Mouse (Mus musculus): Measurements from ENCODE around the gene Shc4. TPM values are rescaled to one million over a fixed set of nuclear protein-coding genes. Genes with fewer than 3 reads are reported as not detected.

Gene Shc4
- polyA plus RNA-seq, 1 experiment: 0.34 TPM

GRCm38 (mm10) chr2:125684559-125685440 is 39.1 kb downstream of the Shc4 start:
- H3K27me3 ChIP-seq (ENCODE audit: control insufficient read depth, insufficient read depth, insufficient read length): no peaks in the 10 kb centered on the region
- H3ac ChIP-seq (ENCODE audit: control insufficient read depth, insufficient read length, low read depth): no peak overlapping the region
- no peaks in the 10 kb centered on the region for H3K79me2 ChIP-seq (ENCODE audit: control insufficient read depth, insufficient read depth)
- H3K4me3 ChIP-seq (ENCODE audit: insufficient read depth, poor library complexity, severe bottlenecking): no peak overlapping the region
- no peak for TF ChIP-seq FOSL1 (IDR thresholded peaks at IDR 0.05; ENCODE audit: insufficient read depth, low read length, poor library complexity, severe bottlenecking)
- no peak for TF ChIP-seq CTCF (IDR thresholded peaks at IDR 0.05; ENCODE audit: control insufficient read depth, insufficient read depth, insufficient read length)
- TF ChIP-seq MYOD1 (IDR thresholded peaks at IDR 0.05; ENCODE audit: control insufficient read depth, insufficient read length, low read depth): no peak
- H3K36me3 ChIP-seq (ENCODE audit: control insufficient read depth, insufficient read depth): no peaks in the 10 kb centered on the region
- no peaks in the 10 kb centered on the region for H3K79me3 ChIP-seq (ENCODE audit: low read depth)

DNA sequence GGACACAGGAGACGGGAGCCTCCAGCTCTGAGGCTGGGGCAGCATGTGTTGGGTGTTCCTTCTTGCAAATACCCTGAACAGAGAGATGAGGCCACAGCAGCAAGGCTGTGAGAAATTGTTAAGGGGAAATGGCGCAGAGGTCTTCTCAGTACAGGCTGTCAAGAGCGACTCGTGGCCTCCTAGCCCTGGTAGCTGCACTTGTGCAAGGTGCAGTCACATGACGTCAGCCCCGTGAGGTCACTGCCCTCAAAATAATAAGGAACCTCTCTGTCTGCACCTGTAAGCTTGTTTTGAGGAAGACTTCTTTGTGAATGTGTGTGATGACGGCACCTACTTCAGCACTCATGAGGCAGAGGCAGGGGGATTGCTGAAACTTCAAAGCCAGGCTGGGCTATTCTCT is 40.1 kb downstream of the Shc4 start:
- Histone ChIP-seq H3K36me3 (ENCODE audit: control insufficient read depth, insufficient read depth) (no peaks in the 10 kb centered on the region), H3K79me3 (ENCODE audit: low read depth) (no peaks in the 10 kb centered on the region), H3K27me3 (ENCODE audit: control insufficient read depth, insufficient read depth, insufficient read length) (no peaks in the 10 kb centered on the region), H3K4me3 (ENCODE audit: insufficient read depth, poor library complexity, severe bottlenecking) (no peak overlapping the region), H3ac (ENCODE audit: control insufficient read depth, insufficient read length, low read depth) (no peak overlapping the region), H3K79me2 (ENCODE audit: control insufficient read depth, insufficient read depth) (no peaks in the 10 kb centered on the region)
- TF ChIP-seq CEBPB (IDR thresholded peaks at IDR 0.05; ENCODE audit: low read depth) (no peak), USF1 (IDR thresholded peaks at IDR 0.05; ENCODE audit: low read depth) (no peak), MAX (IDR thresholded peaks at IDR 0.05) (no peak), CTCF (IDR thresholded peaks at IDR 0.05; ENCODE audit: control insufficient read depth, insufficient read depth, insufficient read length) (no peak), FOSL1 (IDR thresholded peaks at IDR 0.05; ENCODE audit: insufficient read depth, low read length, poor library complexity, severe bottlenecking) (no peak), MYOG (IDR thresholded peaks at IDR 0.05; ENCODE audit: control insufficient read depth, extremely low read depth, insufficient read length) (no peak), MYOD1 (IDR thresholded peaks at IDR 0.05; ENCODE audit: control insufficient read depth, insufficient read length, low read depth) (no peak)

DNA sequence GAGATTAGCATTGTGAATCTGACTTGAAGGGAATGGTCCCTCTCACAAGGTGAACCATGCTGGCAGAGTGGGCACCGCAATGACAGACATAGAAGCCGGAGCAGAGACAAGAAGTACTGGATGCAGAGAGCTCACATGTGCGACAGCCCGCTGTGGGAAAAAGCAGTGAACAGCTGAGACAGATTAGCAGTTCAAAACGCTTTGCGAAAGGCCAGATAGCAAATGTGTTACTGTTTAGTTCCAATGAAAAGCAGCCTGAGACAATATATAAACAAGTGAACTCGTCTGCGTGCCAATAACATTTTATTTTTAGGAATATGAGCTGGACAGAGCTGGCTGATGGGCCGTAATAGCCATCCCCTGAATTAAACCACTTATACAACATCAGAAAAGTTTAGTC is 42.1 kb downstream of the Shc4 start:
- no peaks in the 10 kb centered on the region for H3K27me3 ChIP-seq (ENCODE audit: control insufficient read depth, insufficient read depth, insufficient read length)
- no peaks in the 10 kb centered on the region for H3K79me3 ChIP-seq (ENCODE audit: low read depth)
- no peaks in the 10 kb centered on the region for H3K79me2 ChIP-seq (ENCODE audit: control insufficient read depth, insufficient read depth)
- no peak overlapping the region for H3K4me3 ChIP-seq (ENCODE audit: insufficient read depth, poor library complexity, severe bottlenecking)
- TF ChIP-seq FOSL1 (IDR thresholded peaks at IDR 0.05; ENCODE audit: insufficient read depth, low read length, poor library complexity, severe bottlenecking) (no peak), USF1 (IDR thresholded peaks at IDR 0.05; ENCODE audit: low read depth) (no peak)
- H3K36me3 ChIP-seq (ENCODE audit: control insufficient read depth, insufficient read depth): no peaks in the 10 kb centered on the region
- no peak overlapping the region for H3ac ChIP-seq (ENCODE audit: control insufficient read depth, insufficient read length, low read depth)

DNA sequence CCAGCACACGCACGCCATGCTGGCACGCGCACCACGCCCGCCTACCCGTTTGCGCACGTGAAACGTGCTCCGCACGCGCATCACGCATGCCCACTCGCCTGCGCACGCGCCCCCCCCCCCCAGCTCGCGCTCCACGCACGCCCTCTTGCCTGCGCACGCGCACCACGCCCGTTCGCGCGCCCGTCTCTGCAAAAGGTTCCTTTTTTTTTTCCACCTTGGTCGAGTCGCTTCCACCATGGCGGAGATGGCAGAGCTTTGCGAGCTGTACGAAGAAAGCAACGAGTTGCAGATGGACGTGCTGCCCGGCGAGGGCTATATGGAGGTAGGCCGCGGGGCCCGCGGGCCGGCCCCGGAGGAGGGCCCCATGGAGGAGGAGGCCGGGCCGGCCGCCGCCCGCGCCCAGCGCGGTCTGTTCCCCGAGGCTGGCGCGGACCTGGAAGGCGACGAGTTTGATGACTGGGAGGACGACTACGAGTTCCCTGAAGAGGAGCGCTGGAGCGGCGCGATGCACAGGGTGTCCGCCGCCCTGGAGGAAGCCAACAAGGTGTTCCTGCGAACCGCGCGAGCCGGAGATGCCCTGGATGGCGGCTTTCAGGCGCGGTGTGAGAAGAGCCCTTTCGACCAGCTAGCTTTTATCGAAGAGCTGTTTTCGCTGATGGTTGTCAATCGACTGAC is 50.9 kb downstream of the Shc4 start, which contains the start of gene Eid1:
Gene Eid1, plus strand, starts transcription at position 139 of the 675 bp plus-strand sequence.
- Histone ChIP-seq H3K4me3 (ENCODE audit: insufficient read depth, poor library complexity, severe bottlenecking) (peak within 1 kb of the TSS; percentile 48), H3K79me2 (ENCODE audit: control insufficient read depth, insufficient read depth) (peaks cover 26% of the 10 kb centered on the region), H3ac (ENCODE audit: control insufficient read depth, insufficient read length, low read depth) (peak within 1 kb of the TSS; percentile 99), H3K27me3 (ENCODE audit: control insufficient read depth, insufficient read depth, insufficient read length) (no peaks in the 10 kb centered on the region), H3K79me3 (ENCODE audit: low read depth) (peaks cover 13% of the 10 kb centered on the region), H3K36me3 (ENCODE audit: control insufficient read depth, insufficient read depth) (no peaks in the 10 kb centered on the region)
- TF ChIP-seq USF1 (IDR thresholded peaks at IDR 0.05; ENCODE audit: low read depth) (no peak), MAX (IDR thresholded peaks at IDR 0.05) (peak; percentile 80)

- Histone ChIP-seq H3K79me3 (ENCODE audit: low read depth) (peaks cover 13% of the 10 kb centered on the region), H3K36me3 (ENCODE audit: control insufficient read depth, insufficient read depth) (no peaks in the 10 kb centered on the region), H3K27me3 (ENCODE audit: control insufficient read depth, insufficient read depth, insufficient read length) (no peaks in the 10 kb centered on the region), H3K79me2 (ENCODE audit: control insufficient read depth, insufficient read depth) (peaks cover 26% of the 10 kb centered on the region), H3K4me3 (ENCODE audit: insufficient read depth, poor library complexity, severe bottlenecking) (peak overlapping the region; percentile 48), H3ac (ENCODE audit: control insufficient read depth, insufficient read length, low read depth) (peak overlapping the region; percentile 48)
- TF ChIP-seq MAX (IDR thresholded peaks at IDR 0.05) (no peak), CTCF (IDR thresholded peaks at IDR 0.05; ENCODE audit: control insufficient read depth, insufficient read depth, insufficient read length) (no peak), FOSL1 (IDR thresholded peaks at IDR 0.05; ENCODE audit: insufficient read depth, low read length, poor library complexity, severe bottlenecking) (no peak), MYOG (IDR thresholded peaks at IDR 0.05; ENCODE audit: control insufficient read depth, extremely low read depth, insufficient read length) (no peak), CEBPB (IDR thresholded peaks at IDR 0.05; ENCODE audit: low read depth) (no peak), MYOD1 (IDR thresholded peaks at IDR 0.05; ENCODE audit: control insufficient read depth, insufficient read length, low read depth) (no peak), USF1 (IDR thresholded peaks at IDR 0.05; ENCODE audit: low read depth) (no peak)
Observed at GRCm38 (mm10) chr2:125672568-125672956, 51.4 kb downstream of the Shc4 start.

GRCm38 (mm10) chr2:125670846-125671245 is 53.1 kb downstream of the Shc4 start:
- no peaks in the 10 kb centered on the region for H3K36me3 ChIP-seq (ENCODE audit: control insufficient read depth, insufficient read depth)
- H3K79me3 ChIP-seq (ENCODE audit: low read depth): peaks cover 13% of the 10 kb centered on the region
- H3K27me3 ChIP-seq (ENCODE audit: control insufficient read depth, insufficient read depth, insufficient read length): no peaks in the 10 kb centered on the region
- H3K79me2 ChIP-seq (ENCODE audit: control insufficient read depth, insufficient read depth): peaks cover 26% of the 10 kb centered on the region
- TF ChIP-seq MYOG (IDR thresholded peaks at IDR 0.05; ENCODE audit: control insufficient read depth, extremely low read depth, insufficient read length) (no peak), CEBPB (IDR thresholded peaks at IDR 0.05; ENCODE audit: low read depth) (no peak), CTCF (IDR thresholded peaks at IDR 0.05; ENCODE audit: control insufficient read depth, insufficient read depth, insufficient read length) (no peak), USF1 (IDR thresholded peaks at IDR 0.05; ENCODE audit: low read depth) (no peak), MAX (IDR thresholded peaks at IDR 0.05) (no peak), FOSL1 (IDR thresholded peaks at IDR 0.05; ENCODE audit: insufficient read depth, low read length, poor library complexity, severe bottlenecking) (no peak), MYOD1 (IDR thresholded peaks at IDR 0.05; ENCODE audit: control insufficient read depth, insufficient read length, low read depth) (no peak)
- no peak overlapping the region for H3K4me3 ChIP-seq (ENCODE audit: insufficient read depth, poor library complexity, severe bottlenecking)
- H3ac ChIP-seq (ENCODE audit: control insufficient read depth, insufficient read length, low read depth): no peak overlapping the region
